Mouse (Mus musculus) brain, embryonic 14.5 days (tissue): ENCODE data around the gene Npdc1. TPM values are rescaled to one million over a fixed set of nuclear protein-coding genes. Genes with fewer than 3 reads are reported as not detected.

Experiments used
- DNase-seq: peaks from one replicate; pipeline ENCODE4 v3.0.0-alpha.2; 2011; ENCODE audit warnings: low read depth
- CTCF ChIP-seq: fragments of 200-500 bp; IDR thresholded peaks from 2 replicates; pipeline ENCODE4 v1.5.1; 2012; ENCODE audit warnings: inconsistent platforms, mild to moderate bottlenecking, moderate library complexity, borderline replicate concordance; ENCODE audit not compliant: insufficient read depth, insufficient read length; ENCODE audit errors: extremely low read depth
- POLR2A ChIP-seq: fragments of 200-500 bp; IDR thresholded peaks from 2 replicates; pipeline ENCODE4 v1.6.1; 2012; ENCODE audit warnings: mild to moderate bottlenecking, inconsistent platforms, borderline replicate concordance; ENCODE audit not compliant: poor library complexity, insufficient read depth, insufficient read length, severe bottlenecking; ENCODE audit errors: extremely low read depth
- polyA plus RNA-seq: library from polyadenylated mRNA; depleted of rRNA; stranded (reverse); fragments of >200 nt; gene quantifications from 2 replicates; pipeline ENCODE4 v1.2.3, GENCODE M21; 2012; rRNA removed

Gene Npdc1
- polyA plus RNA-seq, 1 experiment: 621 TPM

DNA sequence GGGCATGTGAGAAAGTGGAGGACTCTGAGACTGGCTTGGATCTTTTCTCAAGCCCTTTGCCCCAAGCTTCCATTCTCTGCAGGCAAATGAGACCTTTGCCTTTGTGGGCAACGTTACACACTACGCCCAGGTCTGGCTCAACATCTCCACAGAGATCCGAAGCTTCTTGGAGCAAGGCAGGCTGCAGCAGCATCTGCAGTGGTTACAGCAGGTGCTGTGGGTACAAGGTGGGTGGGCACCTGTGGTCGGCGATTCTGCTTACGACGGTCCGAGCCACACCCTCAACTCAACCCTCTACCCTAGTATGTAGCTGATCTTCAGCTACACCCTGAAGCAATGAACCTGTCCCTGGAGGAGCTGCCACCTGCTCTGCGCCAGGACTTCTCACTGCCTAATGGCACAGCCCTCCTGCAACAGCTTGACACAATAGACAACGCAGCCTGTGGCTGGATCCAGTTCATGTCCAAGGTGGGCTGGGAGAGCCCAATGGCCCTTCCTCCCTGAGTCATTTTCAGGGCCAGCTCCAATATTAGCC lies 37.2 kb downstream of the Npdc1 start:
- TF ChIP-seq POLR2A (no peak), CTCF (no peak)
- DNase-seq: no peak

- no peak for DNase-seq
- TF ChIP-seq POLR2A: no peak
- TF ChIP-seq CTCF: no peak
These were observed 41.9 kb downstream of the Npdc1 start for GRCm38 (mm10) chr2:25441067-25441466.

DNA sequence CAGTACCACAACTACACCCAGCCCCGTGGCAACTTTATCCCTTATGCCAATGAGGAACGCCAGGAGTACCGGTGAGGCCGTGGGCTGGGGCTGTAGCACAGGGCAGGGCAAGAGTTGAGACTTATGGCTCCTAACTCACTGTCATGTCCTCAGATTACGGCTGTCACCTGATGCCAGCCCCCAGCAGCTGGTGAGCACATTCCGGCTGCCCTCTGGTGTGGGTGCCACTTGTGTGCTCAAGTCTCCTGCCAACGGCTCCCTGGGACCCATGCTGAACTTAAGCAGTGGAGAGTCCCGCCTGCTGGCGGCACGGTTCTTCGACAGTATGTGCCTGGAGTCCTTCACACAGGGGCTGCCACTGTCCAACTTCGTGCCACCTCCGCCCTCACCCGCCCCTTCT lies 43.5 kb downstream of the Npdc1 start:
- TF ChIP-seq POLR2A (no peak), CTCF (no peak)
- DNase-seq: no peak

GRCm38 (mm10) chr2:25450853-25451647 lies 51.9 kb downstream of the Npdc1 start:
- TF ChIP-seq CTCF: no peak
- TF ChIP-seq POLR2A: no peak
- no peak for DNase-seq

DNA sequence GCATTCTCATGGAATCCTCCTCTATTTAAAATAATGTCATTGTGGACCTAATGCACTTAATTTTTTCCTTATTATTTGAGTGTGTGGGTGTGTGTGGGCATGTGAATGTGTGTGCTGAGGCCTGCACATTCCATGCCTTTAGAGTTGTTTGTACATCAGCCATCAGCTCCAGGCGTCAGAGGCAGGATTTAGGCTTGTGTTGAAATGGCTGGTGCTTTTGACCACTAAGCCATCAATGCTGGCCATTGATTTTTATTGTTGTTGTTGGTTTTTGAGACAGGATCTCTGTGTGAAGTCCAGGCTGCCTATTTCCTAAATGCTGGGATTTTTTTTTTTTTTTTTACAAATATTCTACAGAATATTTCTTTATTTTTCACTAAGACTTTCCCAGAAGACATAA lies 53.8 kb downstream of the Npdc1 start:
- no peak for TF ChIP-seq POLR2A
- no peak for TF ChIP-seq CTCF
- no peak for DNase-seq

DNA sequence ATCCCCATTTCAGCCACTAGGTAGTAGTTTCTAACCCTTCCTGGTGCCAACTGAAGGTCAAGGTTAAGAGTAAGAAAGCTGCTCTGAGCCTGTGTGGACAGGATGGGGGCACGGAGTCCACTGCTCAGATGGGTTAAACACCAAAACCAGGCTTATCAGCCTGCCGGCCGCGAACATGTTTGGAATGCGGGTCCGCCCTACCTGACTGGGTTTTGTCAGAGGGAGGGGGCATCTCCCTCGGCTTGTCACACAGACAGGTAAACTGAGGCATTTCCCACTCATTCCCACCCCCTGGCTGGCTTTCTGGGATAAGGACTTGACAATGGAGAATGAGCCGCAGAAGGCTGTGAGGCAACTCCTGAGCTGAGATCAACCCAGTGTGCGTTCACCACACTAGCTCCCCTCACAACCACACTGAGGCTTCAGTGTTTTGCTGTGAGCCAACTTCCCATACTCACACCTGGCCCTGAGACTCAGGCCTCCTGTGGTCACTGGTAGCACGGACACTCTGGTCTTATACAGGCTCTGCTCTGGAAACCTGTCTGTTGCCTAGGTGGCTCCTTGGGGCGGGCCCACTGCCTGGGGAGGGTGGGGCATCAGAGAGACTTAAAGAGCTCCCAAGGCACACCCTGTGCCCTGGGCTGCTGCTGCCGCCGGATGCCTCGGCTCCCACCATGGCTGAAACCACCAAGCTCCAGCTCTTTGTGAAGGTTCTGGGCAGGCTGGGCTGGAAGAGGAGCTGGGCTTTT lies 57.2 kb downstream of the Npdc1 start, which contains the start of gene Clic3:
TSS of gene Clic3 (plus strand) at position 634 of the 749 bp plus-strand sequence.
- TF ChIP-seq POLR2A: no peak
- TF ChIP-seq CTCF: no peak

GRCm38 (mm10) chr2:25457022-25457896 lies 58.1 kb downstream of the Npdc1 start:
- DNase-seq: no peak
- no peak for TF ChIP-seq CTCF
- TF ChIP-seq POLR2A: no peak

More for the DNA sequence above, 57.2 kb downstream of the Npdc1 start, which contains the start of gene Clic3:
- DNase-seq: no peak

DNA sequence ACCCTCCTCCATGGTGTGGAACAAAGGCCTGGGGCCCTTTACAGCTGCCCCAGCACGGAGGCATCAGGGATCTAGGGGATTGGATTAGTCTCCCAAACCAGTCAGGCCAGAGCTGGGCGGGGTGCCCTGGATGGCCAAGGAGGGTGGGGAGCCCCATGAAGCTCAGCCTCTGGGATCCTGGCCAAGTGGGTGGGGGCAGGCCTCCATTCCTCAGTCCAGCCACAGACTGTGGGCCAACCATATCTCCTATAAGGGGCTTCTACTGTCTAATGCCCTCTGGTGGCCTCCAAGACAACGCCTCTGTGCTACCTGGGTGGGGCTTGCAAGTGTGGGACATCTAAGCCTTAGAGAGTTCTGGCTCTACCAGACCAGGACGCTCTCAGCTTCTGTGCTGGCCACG lies 59.8 kb downstream of the Npdc1 start:
- TF ChIP-seq POLR2A (no peak), CTCF (no peak)
- DNase-seq: no peak

Other genes with a start within 250 kb of the Npdc1 start
- 50.0 and 58.5 TPM in 2 replicates for gene Nrarp, start 218.6 kb upstream of the Npdc1 start, polyA plus RNA-seq
- 1.9 and 2.0 TPM in 2 replicates for gene Tor4a, start 202.5 kb upstream of the Npdc1 start, polyA plus RNA-seq
- gene Nelfb, start 187.9 kb upstream of the Npdc1 start, polyA plus RNA-seq: 78.9 and 91.3 TPM in 2 replicates
- gene Stpg3, start 184.7 kb upstream of the Npdc1 start, polyA plus RNA-seq: not detected in 2 replicates
- gene Fam166a, start 180.6 kb upstream of the Npdc1 start, polyA plus RNA-seq: 0.10 and 0.14 TPM in 2 replicates
- 449 and 524 TPM in 2 replicates for gene Tubb4b, start 174.6 kb upstream of the Npdc1 start, polyA plus RNA-seq
- gene Slc34a3, start 165.0 kb upstream of the Npdc1 start, polyA plus RNA-seq: not detected in 2 replicates
- not detected in 2 replicates for gene Rnf224, start 162.6 kb upstream of the Npdc1 start, polyA plus RNA-seq
- gene Rnf208, start 157.1 kb upstream of the Npdc1 start, polyA plus RNA-seq: 127 and 148 TPM in 2 replicates
- 0.10 and 0.67 TPM in 2 replicates for gene Cysrt1, start 156.9 kb upstream of the Npdc1 start, polyA plus RNA-seq
- 19.1 and 22.6 TPM in 2 replicates for gene AL732309.1, start 152.5 kb upstream of the Npdc1 start, polyA plus RNA-seq
- gene Tmem203, start 143.9 kb upstream of the Npdc1 start, polyA plus RNA-seq: 26.4 and 32.2 TPM in 2 replicates
- gene Tprn, start 136.7 kb upstream of the Npdc1 start, polyA plus RNA-seq: 7.7 and 13.0 TPM in 2 replicates
- gene Ssna1, start 126.9 kb upstream of the Npdc1 start, polyA plus RNA-seq: 105 and 160 TPM in 2 replicates
- gene Anapc2, start 126.9 kb upstream of the Npdc1 start, polyA plus RNA-seq: 131 and 149 TPM in 2 replicates
- gene Tmem210, start 111.2 kb upstream of the Npdc1 start, polyA plus RNA-seq: not detected in 2 replicates
- gene Lrrc26, start 109.4 kb upstream of the Npdc1 start, polyA plus RNA-seq: 0.07 TPM in 1 of 2 replicates, not detected in the other
- 24.4 and 47.2 TPM in 2 replicates for gene Grin1, start 80.2 kb upstream of the Npdc1 start, polyA plus RNA-seq
- 22.5 and 37.0 TPM in 2 replicates for gene Man1b1, start 67.0 kb upstream of the Npdc1 start, polyA plus RNA-seq
- 35.3 and 57.1 TPM in 2 replicates for gene Dpp7, start 43.0 kb upstream of the Npdc1 start, polyA plus RNA-seq
- 2.4 TPM in 2 replicates for gene Uap1l1, start 33.7 kb upstream of the Npdc1 start, polyA plus RNA-seq
- gene Sapcd2, start 27.0 kb upstream of the Npdc1 start, polyA plus RNA-seq: 20.1 and 48.8 TPM in 2 replicates
- 2.2 and 2.3 TPM in 2 replicates for gene Entpd2, start 3.5 kb upstream of the Npdc1 start, polyA plus RNA-seq
- gene Fut7, start 23.9 kb downstream of the Npdc1 start, polyA plus RNA-seq: 0.42 and 0.57 TPM in 2 replicates
- 29.8 and 60.6 TPM in 2 replicates for gene Abca2, start 29.4 kb downstream of the Npdc1 start, polyA plus RNA-seq
- gene Clic3, start 57.5 kb downstream of the Npdc1 start, polyA plus RNA-seq: 1.1 and 1.9 TPM in 2 replicates
- gene Paxx, start 61.7 kb downstream of the Npdc1 start, polyA plus RNA-seq: 109 and 142 TPM in 2 replicates
- gene Ptgds, start 70.7 kb downstream of the Npdc1 start, polyA plus RNA-seq: 60.4 and 73.5 TPM in 2 replicates
- gene Lcn12, start 94.6 kb downstream of the Npdc1 start, polyA plus RNA-seq: not detected in 2 replicates
- 27.8 and 61.1 TPM in 2 replicates for gene Fbxw5, start 101.4 kb downstream of the Npdc1 start, polyA plus RNA-seq
- 1.9 and 3.6 TPM in 2 replicates for gene C8g, start 102.4 kb downstream of the Npdc1 start, polyA plus RNA-seq
- 12.6 and 13.8 TPM in 2 replicates for gene Traf2, start 147.6 kb downstream of the Npdc1 start, polyA plus RNA-seq
- 166 and 189 TPM in 2 replicates for gene Edf1, start 158.5 kb downstream of the Npdc1 start, polyA plus RNA-seq
- 5.0 and 8.2 TPM in 2 replicates for gene Mamdc4, start 175.5 kb downstream of the Npdc1 start, polyA plus RNA-seq
- gene Phpt1, start 175.9 kb downstream of the Npdc1 start, polyA plus RNA-seq: 138 and 169 TPM in 2 replicates
- gene Ajm1, start 182.4 kb downstream of the Npdc1 start, polyA plus RNA-seq: 24.5 and 30.3 TPM in 2 replicates
- gene Rabl6, start 209.2 kb downstream of the Npdc1 start, polyA plus RNA-seq: 86.1 and 87.9 TPM in 2 replicates
- 0.03 and 0.07 TPM in 2 replicates for gene Ccdc183, start 218.3 kb downstream of the Npdc1 start, polyA plus RNA-seq
- 31.7 and 34.8 TPM in 2 replicates for gene Tmem141, start 222.7 kb downstream of the Npdc1 start, polyA plus RNA-seq
- 0.92 and 0.97 TPM in 2 replicates for gene Fcna, start 228.7 kb downstream of the Npdc1 start, polyA plus RNA-seq